Mouse (Mus musculus) lung, adult 2 months (tissue): Measurements from ENCODE around the gene Zfp362.

Experiments
- CTCF ChIP-seq: fragments of 200-500 bp; IDR thresholded peaks from 2 replicates; pipeline ENCODE4 v1.5.1; 2011; ENCODE audit warnings: mild to moderate bottlenecking, low read length, control low read depth; ENCODE audit not compliant: insufficient read depth
- POLR2A ChIP-seq: fragments of 200-500 bp; IDR thresholded peaks from 2 replicates; pipeline ENCODE4 v1.6.1; 2011; ENCODE audit warnings: low read depth, mild to moderate bottlenecking, control low read depth, low read length, borderline replicate concordance; ENCODE audit errors: extremely low read depth

DNA sequence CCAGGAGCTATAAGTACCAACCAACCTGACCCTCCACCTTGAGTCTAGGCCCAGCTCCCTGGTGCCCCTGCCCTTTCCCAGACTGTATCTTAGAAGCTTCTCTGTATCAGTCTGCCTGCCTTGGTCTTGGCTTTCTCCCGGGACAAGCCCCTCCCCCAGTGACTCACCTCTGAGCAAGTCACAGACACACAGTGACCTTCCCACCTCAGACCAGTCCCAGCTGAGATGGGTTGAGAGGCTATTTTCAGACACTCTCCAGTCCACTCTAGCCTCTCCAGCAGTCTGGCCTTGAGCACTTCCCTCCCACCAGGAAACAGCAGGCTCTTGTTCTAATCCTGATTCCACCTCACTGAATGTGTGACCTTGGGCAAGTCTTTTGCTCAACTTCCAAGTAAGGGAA is 12.1 kb downstream of the Zfp362 start:
- TF ChIP-seq POLR2A (no peak), CTCF (no peak)
